Mouse (Mus musculus) neural tube, embryonic 11.5 days (tissue): ENCODE measurements around the gene Zfp874b. TPM values are rescaled to one million over a fixed set of nuclear protein-coding genes. Genes with fewer than 3 reads are reported as not detected.

Source experiments
- polyA plus RNA-seq: library from polyadenylated mRNA; unstranded; fragments of >200 nt; fragmentation: Nextera tagmentation; extraction: Ambion mirVana; gene quantifications from 2 replicates; pipeline ENCODE4 v1.2.1, GENCODE M21; 2014

Gene Zfp874b
- polyA plus RNA-seq, 1 experiment from 2014 or later = 1.6 TPM

Other genes starting within 250 kb of the Zfp874b start
- gene Zfp458, start 205.8 kb downstream of the Zfp874b start, polyA plus RNA-seq = 1.9 and 4.0 TPM in 2 replicates
- 0.19 and 0.58 TPM in 2 replicates for gene Zfp457, start 177.8 kb downstream of the Zfp874b start, polyA plus RNA-seq
- gene Zfp595, start 151.7 kb downstream of the Zfp874b start, polyA plus RNA-seq = 1.9 and 2.0 TPM in 2 replicates
- gene Gm28044, start 123.7 kb downstream of the Zfp874b start, polyA plus RNA-seq = 0.68 and 1.1 TPM in 2 replicates
- 0.82 and 1.3 TPM in 2 replicates for gene Zfp953, start 123.7 kb downstream of the Zfp874b start, polyA plus RNA-seq
- gene Gm28041, start 108.5 kb downstream of the Zfp874b start, polyA plus RNA-seq = not detected in 2 replicates
- 0.97 and 1.6 TPM in 2 replicates for gene Zfp456, start 108.4 kb downstream of the Zfp874b start, polyA plus RNA-seq
- gene Zfp429, start 84.4 kb downstream of the Zfp874b start, polyA plus RNA-seq = 2.4 and 3.2 TPM in 2 replicates
- gene Zfp459, start 62.8 kb downstream of the Zfp874b start, polyA plus RNA-seq = 0.22 and 1.2 TPM in 2 replicates
- gene Zfp874a, start 32.6 kb downstream of the Zfp874b start, polyA plus RNA-seq = 6.3 and 7.9 TPM in 2 replicates
- 15.7 and 17.7 TPM in 2 replicates for gene Zfp58, start 16.3 kb upstream of the Zfp874b start, polyA plus RNA-seq
- gene Gm26965, start 41.9 kb upstream of the Zfp874b start, polyA plus RNA-seq = not detected in 2 replicates
- 34.2 and 34.3 TPM in 2 replicates for gene Zfp87, start 41.9 kb upstream of the Zfp874b start, polyA plus RNA-seq
- 15.9 and 21.7 TPM in 2 replicates for gene Zfp748, start 69.6 kb upstream of the Zfp874b start, polyA plus RNA-seq
- 4.4 and 5.3 TPM in 2 replicates for gene Zfp729b, start 125.4 kb upstream of the Zfp874b start, polyA plus RNA-seq
- not detected in 2 replicates for gene Gm49345, start 153.5 kb upstream of the Zfp874b start, polyA plus RNA-seq
- gene Zfp729a, start 153.5 kb upstream of the Zfp874b start, polyA plus RNA-seq = 3.2 and 4.0 TPM in 2 replicates
- gene Zfp738, start 202.8 kb upstream of the Zfp874b start, polyA plus RNA-seq = 12.8 and 13.6 TPM in 2 replicates
- 3.2 and 4.4 TPM in 2 replicates for gene Zfp65, start 244.9 kb upstream of the Zfp874b start, polyA plus RNA-seq